In genomic region chr15:77906545-77906944, GRCm38 (mm10) we compare ENCODE assay signal across 17 mouse cellular contexts. TPM values are rescaled to one million over a fixed set of nuclear protein-coding genes. Genes with fewer than 3 reads are reported as not detected.
DNase-seq lines count a peak whose midpoint lies in the region; ATAC-seq and TF ChIP-seq lines count a peak whose summit lies in the region.
"Had no signal": no experiment of that assay in that cellular context is flagged by ENCODE, and none has a peak within 500 bp of the region (broad histone marks: within the 10 kb centered on the region; RNA-seq: fewer than 3 reads in every experiment).

No protein-coding gene starts in this region.

- TF ChIP-seq CTCF in kidney, adult 2 months (conservative IDR thresholded peaks at IDR 0.05; ENCODE audit: insufficient read depth, insufficient read length, low read depth, low read length) = no peak
- TF ChIP-seq CTCF in cerebellum, adult 2 months (IDR thresholded peaks at IDR 0.05; ENCODE audit: borderline replicate concordance, insufficient read depth, low read depth, low read length) = no peak

- H3K4me3 ChIP-seq in kidney, adult 2 months (ENCODE audit: insufficient read depth, low read depth, low read length) = no peak overlapping the region
- no peak overlapping the region for H3K4me3 ChIP-seq in liver, embryonic 13.5 days (replicated peaks)
- no peak overlapping the region for H3K4me3 ChIP-seq in cerebellum, adult 2 months (replicated peaks; ENCODE audit: insufficient read depth, low read depth, low read length)
- H3K4me3 ChIP-seq: forebrain, embryonic 12.5 days; hindbrain, embryonic 15.5 days; limb, embryonic 15.5 days; neural tube, embryonic 13.5 days had no signal

- H3K9ac ChIP-seq in liver, embryonic 13.5 days = no peak overlapping the region
- H3K9ac ChIP-seq: forebrain, embryonic 12.5 days; hindbrain, embryonic 15.5 days; limb, embryonic 15.5 days; neural tube, embryonic 13.5 days had no signal

- peak; percentile 58 for DNase-seq in embryo, embryonic 10 days (ENCODE audit: low spot score)
- no peak for DNase-seq in embryo, embryonic 10.5 days (ENCODE audit: low spot score)
- DNase-seq in kidney, adult 2 months = peak; percentile 59
- DNase-seq in kidney, adult 8-10 months = no peak
- DNase-seq in liver, embryonic 13.5 days = no peak
- DNase-seq in cerebellum, adult 2 months = no peak
- no peak for DNase-seq in spleen, adult 12 weeks (ENCODE audit: low spot score)
- DNase-seq: gastrocnemius, postnatal 36 days; right cerebral cortex, postnatal 14 days had no signal

- 0 out of 2 replicates have a peak, but pooled peaks have one; percentile 8 for ATAC-seq in erythroid progenitor cell, adult 5-6 weeks (replicated peaks; ENCODE audit: low FRiP score, poor library complexity, severe bottlenecking)
- 0 out of 2 replicates have a peak, but pooled peaks have one; percentile 19 for ATAC-seq in liver, embryonic 13.5 days (ENCODE audit: low read depth)
- ATAC-seq: activated CD4-positive, CD25-positive, alpha-beta regulatory T cell, adult 4 months had no signal

- no peaks in the 10 kb centered on the region for H3K27me3 ChIP-seq in kidney, adult 2 months (replicated peaks; ENCODE audit: control insufficient read depth, insufficient read depth, low read length)
- peaks cover 30% of the 10 kb centered on the region for H3K27me3 ChIP-seq in liver, embryonic 13.5 days
- no peaks in the 10 kb centered on the region; the same call in 1 of the 2 replicates for H3K27me3 ChIP-seq in cerebellum, adult 2 months (ENCODE audit: control insufficient read depth, insufficient read depth, low read length)
- H3K27me3 ChIP-seq: limb, embryonic 15.5 days had no signal

- TF ChIP-seq POLR2A in kidney, adult 2 months (IDR thresholded peaks at IDR 0.05; ENCODE audit: low read depth, low read length) = no peak
- no peak for TF ChIP-seq POLR2A in cerebellum, adult 2 months (IDR thresholded peaks at IDR 0.05; ENCODE audit: borderline replicate concordance, insufficient read depth, low read length)

- H3K4me1 ChIP-seq in kidney, adult 2 months (ENCODE audit: control insufficient read depth, insufficient read depth, low read length) = peaks cover 45% of the 10 kb centered on the region
- H3K4me1 ChIP-seq in liver, embryonic 13.5 days (replicated peaks) = peaks cover 47% of the 10 kb centered on the region
- H3K4me1 ChIP-seq in cerebellum, adult 2 months (ENCODE audit: control insufficient read depth, insufficient read depth, low read length) = no peaks in the 10 kb centered on the region; the same call in 1 of the 2 replicates

- H3K36me3 ChIP-seq in kidney, adult 2 months (ENCODE audit: control insufficient read depth, insufficient read depth, low read length) = no peaks in the 10 kb centered on the region
- no peaks in the 10 kb centered on the region for H3K36me3 ChIP-seq in liver, embryonic 13.5 days
- H3K36me3 ChIP-seq: forebrain, embryonic 12.5 days; G1E; hindbrain, embryonic 15.5 days; limb, embryonic 15.5 days; neural tube, embryonic 13.5 days had no signal

- peak overlapping the region; percentile 75 for H3K27ac ChIP-seq in kidney, adult 2 months (ENCODE audit: insufficient read depth, low read depth, low read length)
- H3K27ac ChIP-seq in liver, embryonic 13.5 days = no peak overlapping the region
- no peak overlapping the region for H3K27ac ChIP-seq in cerebellum, adult 2 months (ENCODE audit: insufficient read depth, low read length)
- H3K27ac ChIP-seq: forebrain, embryonic 12.5 days; hindbrain, embryonic 15.5 days; neural tube, embryonic 13.5 days had no signal

- H3K4me2 ChIP-seq in liver, embryonic 13.5 days = no peak overlapping the region
- H3K4me2 ChIP-seq: forebrain, embryonic 12.5 days; limb, embryonic 15.5 days; midbrain, embryonic 11.5 days had no signal

- H3K9me3 ChIP-seq in liver, embryonic 13.5 days (replicated peaks) = no peaks in the 10 kb centered on the region
- H3K9me3 ChIP-seq: forebrain, embryonic 12.5 days; G1E; hindbrain, embryonic 15.5 days; limb, embryonic 15.5 days; neural tube, embryonic 13.5 days had no signal

- WGBS in kidney, adult 2 months = 36% methylated on average over 10 of the region's 10 CpGs
- 48% methylated on average over 10 of the region's 10 CpGs for WGBS in liver, embryonic 13.5 days (ENCODE audit: insufficient replicate concordance)
- 83% methylated on average over 10 of the region's 10 CpGs for WGBS in cerebellum, adult 2 months

RNA-seq across cellular contexts. Expression of gene Txn2, which starts 22.3 kb away (rescaled TPM):
- polyA plus RNA-seq in kidney, adult 2 months (2012; rRNA removed) = 396 and 408 TPM in 2 replicates
- total RNA-seq in erythroid progenitor cell, adult 5-6 weeks (2015; ENCODE audit: low replicate concordance) = 151 and 152 TPM in 2 replicates
- 30.3 and 35.2 TPM in 2 replicates for total RNA-seq in erythroid progenitor cell, adult 5-6 weeks (2017; ENCODE audit: low replicate concordance)
- 235 and 238 TPM in 2 replicates for polyA plus RNA-seq in liver, embryonic 13.5 days (2015; fragmentation: Nextera tagmentation; extraction: Ambion mirVana)
- 221 and 225 TPM in 2 replicates for polyA plus RNA-seq in cerebellum, adult 2 months (2012; rRNA removed)

RNA-seq across cellular contexts. Expression of gene Foxred2, which starts 50.0 kb away (rescaled TPM):
- 3.8 and 4.1 TPM in 2 replicates for polyA plus RNA-seq in kidney, adult 2 months (2012; rRNA removed)
- total RNA-seq in erythroid progenitor cell, adult 5-6 weeks (2015; ENCODE audit: low replicate concordance) = 3.4 and 4.3 TPM in 2 replicates
- 1.2 and 1.4 TPM in 2 replicates for total RNA-seq in erythroid progenitor cell, adult 5-6 weeks (2017; ENCODE audit: low replicate concordance)
- 1.0 and 1.1 TPM in 2 replicates for polyA plus RNA-seq in liver, embryonic 13.5 days (2015; fragmentation: Nextera tagmentation; extraction: Ambion mirVana)
- polyA plus RNA-seq in cerebellum, adult 2 months (2012; rRNA removed) = 30.0 and 33.4 TPM in 2 replicates

Comparison
In these comparisons a context has a peak if more than half of its experiments do, and no peak if none do; other contexts are left out.
1. DNase-seq: peak in embryo, embryonic 10 days (single experiment) and kidney, adult 2 months (single experiment); none in embryo, embryonic 10.5 days (single experiment), kidney, adult 8-10 months (0 of 2), liver, embryonic 13.5 days (single experiment), cerebellum, adult 2 months (0 of 2) and spleen, adult 12 weeks (single experiment).